Mouse (Mus musculus) cerebellum, adult 2 months (tissue): ENCODE measurements at regions not wholly inside any gene's neighbourhood (a gene's known extent, or its start where the extent isn't known, plus 50 kb on each side); places are given as distances from the start of the nearest gene placed in this dataset.

ENCODE experiments used
- DNase-seq, 2 experiments: peaks; one replicate each; pipeline ENCODE4 v3.0.0; 2021
- H3K27ac ChIP-seq: fragments of 200-500 bp; 2 replicates; pipeline ENCODE4 v1.5.1; 2012; ENCODE audit warnings: low read length, control low read depth, inconsistent platforms; ENCODE audit not compliant: insufficient read depth
- H3K27me3 ChIP-seq: fragments of 200-500 bp; 2 replicates; pipeline ENCODE4 v1.6.1; 2012; ENCODE audit warnings: inconsistent platforms, mild to moderate bottlenecking, low read length, moderate library complexity; ENCODE audit not compliant: control insufficient read depth, insufficient read depth
- H3K4me1 ChIP-seq: fragments of 200-500 bp; 2 replicates; pipeline ENCODE4 v1.6.1; 2011; ENCODE audit warnings: low read length; ENCODE audit not compliant: control insufficient read depth, insufficient read depth
- H3K4me3 ChIP-seq: fragments of 200-500 bp; replicated peaks from 2 replicates; pipeline ENCODE3; 2011; ENCODE audit warnings: mild to moderate bottlenecking, low read depth, low read length, control low read depth; ENCODE audit not compliant: insufficient read depth
- CTCF ChIP-seq: fragments of 200-500 bp; IDR thresholded peaks from 2 replicates; pipeline ENCODE4 v1.5.1; 2011; ENCODE audit warnings: low read depth, mild to moderate bottlenecking, control low read depth, low read length, moderate library complexity, borderline replicate concordance; ENCODE audit not compliant: insufficient read depth
- POLR2A ChIP-seq: fragments of 200-500 bp; IDR thresholded peaks from 2 replicates; pipeline ENCODE4 v1.6.1; 2011; ENCODE audit warnings: low read length, control low read depth, borderline replicate concordance; ENCODE audit not compliant: insufficient read depth
- WGBS: fragments of 180-500 bp; shearing (Covaris S2); methylation state at CpG from one replicate; pipeline ENCODE4 v1.1.7; 2018; 5-methylcytosine and 5-hydroxymethylcytosine counted together

DNA sequence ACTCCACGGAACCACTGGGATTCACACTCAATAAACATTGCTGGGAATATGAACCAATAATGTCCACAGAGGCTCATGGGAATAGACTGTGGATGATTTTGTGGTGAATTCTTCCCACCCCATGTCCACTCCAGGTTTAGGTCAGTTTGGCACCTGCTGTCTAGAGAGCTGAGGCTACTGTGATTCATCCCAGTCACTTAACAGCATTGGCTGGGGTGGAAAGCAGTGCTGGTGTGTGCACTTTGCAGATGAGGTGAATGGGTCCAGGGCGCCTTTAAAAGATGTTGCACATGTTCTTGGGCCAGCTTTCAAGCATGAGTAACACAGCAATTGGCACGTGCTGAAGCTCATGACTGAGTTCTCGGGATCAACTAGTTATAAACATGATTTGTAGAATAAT is 176.7 kb downstream of the Fndc1 start:
- DNase-seq = no peak
- WGBS = 75% methylated on average over 4 of the region's 4 CpGs
- TF ChIP-seq POLR2A (no peak), CTCF (no peak)

DNA sequence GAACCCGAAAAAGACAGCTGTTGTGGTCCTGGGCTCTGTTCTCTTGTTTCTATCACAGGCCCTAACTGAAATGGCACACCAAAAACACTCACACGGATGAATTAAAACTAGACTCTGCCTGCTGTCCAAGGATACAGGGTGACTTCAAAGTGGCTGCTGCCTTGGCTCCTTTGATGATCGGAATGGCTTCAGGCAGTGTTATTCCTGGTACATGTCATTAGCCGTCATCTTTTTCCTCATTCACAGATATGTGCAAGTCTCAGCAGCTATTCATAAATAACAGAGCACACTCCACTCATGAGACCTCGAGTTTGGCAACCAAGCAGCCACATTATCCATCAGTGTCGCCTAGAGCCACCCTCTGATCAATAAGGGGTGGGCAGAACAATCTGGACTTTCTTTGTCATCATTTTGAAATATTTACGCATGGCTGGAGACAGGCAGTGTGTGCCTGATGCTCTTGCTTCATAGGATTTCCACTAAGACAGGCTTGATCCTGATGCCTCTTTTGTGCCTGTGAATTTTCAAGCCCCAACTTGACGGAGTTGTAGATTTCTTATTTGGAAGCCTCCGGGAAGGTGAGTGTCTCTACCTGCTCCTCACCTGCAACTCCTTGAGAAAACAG is 182.1 kb downstream of the Fndc1 start:
- Histone ChIP-seq H3K4me3 (no peak overlapping the region), H3K4me1 (no peaks in the 10 kb centered on the region), H3K27me3 (no peaks in the 10 kb centered on the region), H3K27ac (no peak overlapping the region)
- WGBS = 52% methylated on average over 9 of the region's 9 CpGs
- TF ChIP-seq POLR2A = no peak
- no peak for DNase-seq

More for the DNA sequence above, 176.7 kb downstream of the Fndc1 start:
- H3K4me3 ChIP-seq = no peak overlapping the region
- H3K27me3 ChIP-seq = no peaks in the 10 kb centered on the region
- no peaks in the 10 kb centered on the region for H3K4me1 ChIP-seq
- H3K27ac ChIP-seq = no peak overlapping the region

DNA sequence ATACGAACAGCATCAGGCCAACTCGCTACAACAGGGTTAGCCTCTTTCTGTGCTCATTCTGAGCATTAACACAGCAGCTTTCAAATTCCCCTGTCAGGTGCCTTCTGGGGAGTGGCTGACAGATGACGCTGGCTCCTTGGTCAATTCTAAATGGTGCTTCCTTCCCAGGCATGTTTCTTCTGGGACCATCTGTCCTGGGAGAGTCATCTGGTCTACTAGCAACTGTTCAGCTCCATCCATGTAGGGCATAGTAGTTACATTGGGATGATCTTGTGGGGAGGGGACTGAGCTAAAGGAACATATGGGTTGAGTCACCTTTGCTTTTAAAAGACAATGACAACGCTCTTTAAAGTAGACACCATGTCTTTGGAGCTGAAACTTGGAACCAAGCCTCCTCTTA is 183.5 kb downstream of the Fndc1 start:
- no peaks in the 10 kb centered on the region for H3K4me1 ChIP-seq
- no peak overlapping the region for H3K4me3 ChIP-seq
- H3K27ac ChIP-seq = no peak overlapping the region
- TF ChIP-seq CTCF = no peak
- TF ChIP-seq POLR2A = no peak
- H3K27me3 ChIP-seq = no peaks in the 10 kb centered on the region
- no peak for DNase-seq
- WGBS = 81% methylated on average over 4 of the region's 4 CpGs

DNA sequence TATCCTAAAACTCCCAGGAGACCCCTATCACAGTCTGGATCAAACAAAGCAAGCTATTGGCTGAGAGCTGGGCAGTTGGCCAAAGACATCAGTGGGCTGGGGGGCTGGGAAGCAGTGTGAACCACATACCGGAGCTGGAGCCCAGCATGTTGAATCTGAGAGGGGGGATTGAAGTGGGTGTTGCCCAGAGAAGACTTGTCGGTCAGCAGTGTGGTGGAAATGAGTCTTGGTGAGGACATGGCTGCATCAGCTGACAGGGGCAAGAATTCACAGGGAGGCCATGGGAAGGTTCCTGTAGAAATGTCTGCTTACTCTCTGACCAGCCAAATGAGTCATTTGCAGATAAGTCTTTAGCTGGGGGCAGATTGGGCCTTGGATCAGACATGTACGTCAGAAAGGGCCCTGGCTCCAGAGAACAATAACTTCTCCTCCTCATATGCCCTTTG is 184.6 kb downstream of the Fndc1 start:
- DNase-seq = no peak
- 29% methylated on average over 3 of the region's 3 CpGs for WGBS
- no peaks in the 10 kb centered on the region for H3K4me1 ChIP-seq
- no peak for TF ChIP-seq POLR2A
- TF ChIP-seq CTCF = no peak
- no peaks in the 10 kb centered on the region for H3K27me3 ChIP-seq
- no peak overlapping the region for H3K4me3 ChIP-seq
- H3K27ac ChIP-seq = no peak overlapping the region

DNA sequence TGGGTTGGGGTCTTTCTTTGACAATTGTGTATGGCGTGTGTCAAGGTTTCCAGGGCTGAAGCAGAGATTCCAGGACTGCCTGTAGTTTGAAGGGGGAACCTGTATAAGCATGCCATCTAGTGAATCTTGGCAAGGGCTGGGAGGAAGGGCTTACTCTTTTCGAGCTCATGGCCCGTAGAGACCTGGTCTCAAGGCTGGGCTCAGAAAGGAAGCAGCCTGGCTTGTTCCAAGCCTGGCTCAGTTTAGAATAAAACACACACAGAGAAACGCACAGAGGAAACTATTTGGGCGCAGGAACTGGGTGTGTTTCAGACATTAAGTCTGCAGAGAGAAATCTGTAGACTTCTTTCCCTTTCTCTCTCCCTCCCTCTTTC is 192.8 kb downstream of the Fndc1 start:
- DNase-seq = no peak
- no peak overlapping the region for H3K27ac ChIP-seq
- no peaks in the 10 kb centered on the region; the same call in 1 of the 2 replicates for H3K27me3 ChIP-seq
- no peak overlapping the region for H3K4me3 ChIP-seq
- WGBS = 28% methylated on average over 5 of the region's 5 CpGs
- TF ChIP-seq POLR2A = no peak
- TF ChIP-seq CTCF = no peak
- no peaks in the 10 kb centered on the region for H3K4me1 ChIP-seq

DNA sequence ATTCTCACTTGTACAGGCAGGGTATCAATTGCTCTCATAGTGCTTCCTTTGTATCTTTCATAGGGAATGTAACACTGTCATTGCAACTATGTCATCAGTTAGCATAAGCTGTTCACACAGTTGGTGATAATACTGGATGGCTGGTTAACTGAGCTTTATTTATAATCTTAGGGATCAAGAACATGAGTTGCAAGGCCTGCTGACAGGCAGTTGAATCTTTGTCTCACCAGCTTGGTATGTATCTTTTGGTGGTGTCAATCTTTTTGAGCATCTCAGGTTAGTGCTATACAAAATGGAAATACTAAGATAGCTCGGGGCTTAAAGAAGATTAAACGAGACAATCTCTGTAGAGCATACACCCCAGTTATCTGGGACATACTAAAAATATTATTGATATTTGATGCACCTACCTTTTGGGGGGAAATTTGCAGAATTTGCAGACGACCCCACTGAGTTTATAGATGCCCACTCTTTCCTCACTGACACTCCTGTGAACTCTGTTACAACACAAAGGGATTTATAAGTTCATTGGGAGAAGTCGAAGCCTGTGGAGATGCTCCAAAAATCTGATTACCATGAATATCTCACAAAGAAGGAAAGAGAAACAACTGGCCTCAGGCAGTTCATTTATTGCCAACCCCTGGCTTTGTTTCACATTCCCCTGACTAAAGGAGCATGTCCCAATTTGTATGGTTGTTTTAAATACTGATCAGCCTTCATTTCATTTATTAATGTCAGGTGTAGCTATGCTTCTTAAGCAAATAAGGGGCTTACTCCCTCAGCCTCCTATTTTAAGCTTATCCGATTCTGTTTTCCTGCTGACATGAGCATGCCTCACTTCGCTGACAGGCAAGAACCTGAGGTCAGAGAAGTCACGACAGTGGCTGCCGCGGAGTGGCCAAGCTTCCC is 193.5 kb downstream of the Fndc1 start:
- WGBS = 43% methylated on average over 9 of the region's 9 CpGs
- DNase-seq = no peak
- no peaks in the 10 kb centered on the region for H3K4me1 ChIP-seq
- no peak for TF ChIP-seq POLR2A
- no peak for TF ChIP-seq CTCF
- no peaks in the 10 kb centered on the region; the same call in 1 of the 2 replicates for H3K27me3 ChIP-seq
- H3K27ac ChIP-seq = no peak overlapping the region
- no peak overlapping the region for H3K4me3 ChIP-seq

DNA sequence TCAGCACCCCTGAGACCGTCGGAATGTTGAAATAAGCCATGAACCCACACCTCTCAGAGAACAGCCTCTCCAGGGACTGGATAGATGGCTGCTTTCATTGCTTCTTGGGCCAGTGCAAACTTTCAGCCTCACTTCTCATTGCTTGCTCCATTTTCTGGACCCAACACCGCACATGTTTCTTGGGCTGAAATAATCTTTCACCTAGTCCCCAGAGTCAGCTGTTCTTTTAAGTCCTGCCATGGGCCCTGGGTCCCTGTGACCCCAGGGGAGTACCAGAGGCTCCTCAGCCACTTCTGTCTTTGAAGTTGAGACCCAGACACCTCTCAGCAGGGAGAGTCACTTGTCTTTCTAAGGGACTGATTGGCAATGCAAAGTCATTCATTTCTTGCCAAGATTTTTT is 201.4 kb downstream of the Fndc1 start:
- H3K4me3 ChIP-seq = no peak overlapping the region
- 62% methylated on average over 3 of the region's 3 CpGs for WGBS
- TF ChIP-seq POLR2A (no peak), CTCF (no peak)
- no peaks in the 10 kb centered on the region for H3K4me1 ChIP-seq
- no peak for DNase-seq
- H3K27me3 ChIP-seq = no peaks in the 10 kb centered on the region
- H3K27ac ChIP-seq = no peak overlapping the region

DNA sequence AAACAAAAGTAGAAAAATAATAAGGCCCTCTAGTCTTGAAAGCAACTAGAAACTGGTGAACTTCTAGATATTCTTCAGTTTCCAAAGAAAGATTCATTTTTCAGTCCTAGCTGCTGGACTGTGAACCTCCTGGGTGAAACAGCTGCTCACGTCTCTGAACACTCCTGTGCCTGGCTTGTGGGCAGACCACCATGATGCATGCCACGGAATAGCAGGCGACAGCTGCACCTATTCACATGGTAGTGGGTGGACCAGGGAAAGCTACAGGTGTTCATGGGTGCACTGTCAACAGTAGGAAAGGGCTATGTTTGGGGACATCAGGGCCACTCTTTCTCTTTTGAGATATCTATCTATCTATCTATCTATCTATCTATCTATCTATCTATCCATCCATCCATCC is 203.7 kb downstream of the Fndc1 start:
- H3K27ac ChIP-seq = no peak overlapping the region
- H3K4me3 ChIP-seq = no peak overlapping the region
- H3K27me3 ChIP-seq = no peaks in the 10 kb centered on the region
- DNase-seq = no peak
- 74% methylated on average over 3 of the region's 3 CpGs for WGBS
- TF ChIP-seq CTCF = no peak
- TF ChIP-seq POLR2A = no peak
- no peaks in the 10 kb centered on the region for H3K4me1 ChIP-seq
